Mouse (Mus musculus): ENCODE measurements around the gene Gm5039.
"Not testable (repeated sequence)": the region's sequence is repeated elsewhere in the genome, so short reads cannot be mapped to it uniquely, and the experiment has no call there.

DNA sequence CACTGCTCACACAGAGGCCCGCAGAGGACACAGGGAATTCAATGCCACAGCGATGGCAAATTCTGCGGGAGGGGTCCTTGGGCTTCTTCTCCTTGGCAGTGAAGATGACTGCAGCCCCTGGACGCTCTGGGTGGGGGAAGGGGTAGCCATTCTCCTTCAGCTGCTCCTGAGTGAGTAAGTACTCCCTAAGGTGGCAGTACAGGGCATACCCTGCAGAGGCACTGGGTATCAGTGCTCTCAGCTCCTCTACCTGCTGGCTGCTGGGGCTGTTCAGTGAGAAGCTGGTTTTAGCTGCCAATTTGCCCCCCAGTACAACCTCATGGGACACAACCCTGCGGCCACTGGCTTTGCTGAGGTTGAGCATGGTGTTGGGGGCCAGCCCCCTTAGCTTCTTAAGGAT, 38.6 kb downstream of the Gm5039 start:
- TF ChIP-seq POLR2A (IDR thresholded peaks at IDR 0.05; ENCODE audit: borderline replicate concordance, extremely low read depth, low read depth, low read length); CTCF (IDR thresholded peaks at IDR 0.05; ENCODE audit: insufficient read depth, low read length): not testable (repeated sequence)

Measured in lung, adult 2 months (tissue).